Mouse (Mus musculus) kidney, adult 2 months (tissue): ENCODE measurements at regions not wholly inside any gene's neighbourhood (a gene's known extent, or its start where the extent isn't known, plus 50 kb on each side); places are given as distances from the start of the nearest gene placed in this dataset.

Source experiments
- CTCF ChIP-seq: fragments of 200-500 bp; conservative IDR thresholded peaks from 2 replicates; pipeline ENCODE4 v1.5.1; 2011; ENCODE audit warnings: low read depth, mild to moderate bottlenecking, control low read depth, low read length, moderate library complexity, mixed read lengths; ENCODE audit not compliant: insufficient read depth, insufficient read length
- POLR2A ChIP-seq: fragments of 200-500 bp; IDR thresholded peaks from one replicate; pipeline ENCODE4 v1.6.1; 2011; ENCODE audit warnings: low read depth, low read length, control low read depth

DNA sequence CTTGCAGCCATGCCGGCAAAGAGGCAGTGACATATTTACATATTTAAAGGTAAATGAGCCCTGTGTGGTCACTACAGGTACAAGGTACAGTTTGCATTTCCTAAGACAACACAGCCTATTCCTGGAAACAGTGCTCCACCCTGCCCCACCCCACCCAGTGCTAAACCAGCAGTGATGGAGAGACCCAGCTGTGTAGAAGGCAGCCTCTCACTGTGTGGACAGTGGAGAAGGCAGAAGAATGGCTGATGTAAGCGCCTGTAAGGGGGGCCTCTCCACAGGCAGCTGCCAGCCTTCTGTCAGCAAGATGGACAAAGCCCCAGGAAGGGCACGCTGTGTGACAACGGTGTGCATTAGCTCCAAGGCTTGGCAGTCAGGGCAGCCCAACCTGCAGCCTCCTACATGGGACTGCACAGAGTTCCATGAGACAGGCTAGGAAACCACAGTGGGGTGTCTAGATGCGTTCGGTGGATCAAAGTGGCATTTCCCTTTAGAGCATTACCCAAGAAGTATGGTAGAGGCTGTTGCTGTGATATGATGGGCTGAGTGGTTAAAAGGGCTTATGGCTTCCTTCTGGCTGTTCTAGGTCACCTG lies 249.2 kb upstream of the Cdh4 start:
- TF ChIP-seq POLR2A (no peak), CTCF (no peak)
